Mouse (Mus musculus) CD4-positive, CD25-positive, alpha-beta regulatory T cell, adult 4 months (primary cell): ENCODE results near the gene Ccser1. TPM values are rescaled to one million over a fixed set of nuclear protein-coding genes. Genes with fewer than 3 reads are reported as not detected.
A peak's percentile ranks its signal among the peaks of the same experiment; 100 is the strongest.

Source experiments
- ATAC-seq: one replicate; pipeline ENCODE4 v1.8.0; 2017
- polyA plus RNA-seq, 2 experiments: library from polyadenylated mRNA; unstranded; fragments of 100-300 nt; shearing (Covaris generic); gene quantifications; one replicate each; pipeline ENCODE4 v1.2.1; 2017

The Ccser1 gene
- polyA plus RNA-seq: under 1 TPM in 1 of 2 experiments, not detected in 1; 0.28 TPM

GRCm38 (mm10) chr6:61179949-61180755, at the start of gene Ccser1:
Ccser1 (plus strand) TSS chr6:61180324.
- ATAC-seq: peak; percentile 64

GRCm38 (mm10) chr6:61136436-61136835, 43.7 kb upstream of the Ccser1 start:
- ATAC-seq: no peak

DNA sequence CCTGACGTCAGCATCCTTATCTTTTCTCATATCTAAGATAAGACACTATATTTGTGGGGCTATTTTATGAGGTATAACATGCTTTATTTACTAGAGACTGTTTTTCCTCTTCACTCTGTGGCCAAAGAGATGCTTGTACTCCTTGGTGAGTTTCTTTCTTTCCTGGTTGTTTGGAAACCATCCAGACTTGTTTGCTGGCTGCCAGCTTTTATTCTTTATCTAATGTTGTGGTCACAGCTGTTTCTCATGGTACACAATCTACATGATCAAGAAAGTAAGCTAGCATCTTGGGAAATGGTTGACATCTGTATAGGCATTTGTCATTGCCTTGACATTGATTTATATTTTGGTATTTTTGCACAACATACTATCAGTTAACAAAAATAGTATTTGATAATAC, 37.1 kb upstream of the Ccser1 start:
- ATAC-seq: no peak

- ATAC-seq: no peak
These were observed 27.2 kb upstream of the Ccser1 start for GRCm38 (mm10) chr6:61152924-61153323.

- no peak for ATAC-seq
These were observed 25.5 kb upstream of the Ccser1 start for GRCm38 (mm10) chr6:61154654-61155053.

DNA sequence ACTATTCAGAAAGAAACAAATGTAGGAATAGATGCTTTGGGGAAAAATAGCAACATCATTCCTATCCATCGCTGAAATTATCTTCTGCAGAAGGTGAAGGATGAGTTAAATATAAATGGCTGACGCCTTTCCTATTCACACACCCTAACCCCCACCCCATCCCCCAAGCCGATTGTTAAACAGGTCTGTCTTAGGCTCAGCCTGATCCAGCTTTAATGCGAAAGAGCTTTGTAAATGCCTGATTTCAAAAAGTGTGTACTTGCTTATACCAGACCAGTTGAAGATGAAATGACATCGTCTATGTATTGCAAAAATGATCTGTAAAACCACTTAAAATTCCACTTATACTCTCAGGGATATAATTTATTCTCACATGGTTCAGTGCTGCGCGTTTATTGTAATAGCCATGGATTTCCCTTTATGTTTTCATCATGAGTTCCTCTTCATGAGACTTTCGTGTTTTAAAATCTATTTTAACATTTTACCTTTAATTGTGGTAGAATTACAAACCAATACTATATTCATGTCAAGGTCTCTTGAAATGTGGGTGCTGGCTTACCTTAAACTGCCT, 25.0 kb upstream of the Ccser1 start:
- ATAC-seq: no peak

DNA sequence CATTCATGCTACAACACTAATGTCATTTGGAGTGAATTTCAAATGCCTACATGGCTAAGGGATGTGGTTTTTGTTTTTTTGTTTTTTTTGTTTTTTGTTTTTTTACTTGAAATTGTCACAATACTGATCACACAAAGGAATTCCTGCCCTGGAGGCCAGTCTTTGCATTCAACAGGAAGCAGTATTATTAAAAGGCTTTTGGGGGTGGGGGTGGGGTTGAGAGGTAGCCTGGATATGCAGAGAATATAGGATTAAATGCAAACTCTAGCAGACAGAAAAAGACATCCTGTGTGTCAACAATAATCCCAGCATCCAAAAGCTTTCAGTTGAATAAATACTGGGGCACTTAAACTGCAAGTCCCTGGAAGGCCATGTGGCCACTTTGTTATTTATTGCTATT, 24.4 kb upstream of the Ccser1 start:
- ATAC-seq: no peak

DNA sequence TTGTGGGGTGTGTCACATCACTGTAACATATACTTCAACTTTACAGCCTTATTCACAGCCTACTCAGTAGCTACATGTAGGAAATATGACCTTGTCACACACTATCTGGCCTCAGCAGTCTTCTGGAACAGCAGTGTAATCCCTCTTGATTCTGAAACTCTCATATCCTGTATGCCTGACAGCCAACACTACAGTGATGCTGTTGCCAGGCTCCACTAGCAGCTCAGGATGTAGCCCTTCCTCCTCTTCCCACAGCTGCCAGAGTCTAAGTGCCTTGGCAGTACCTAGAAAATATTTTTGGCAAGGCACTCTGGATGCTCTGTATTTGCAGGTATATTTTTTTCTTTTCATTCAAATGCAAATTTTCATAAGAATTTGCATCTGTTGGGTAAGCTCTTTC, 18.0 kb upstream of the Ccser1 start:
- no peak for ATAC-seq

- ATAC-seq: no peak
These were observed 13.2 kb upstream of the Ccser1 start for GRCm38 (mm10) chr6:61166891-61167290.

- no peak for ATAC-seq
These were observed 4.0 kb upstream of the Ccser1 start for GRCm38 (mm10) chr6:61176126-61176525.

DNA sequence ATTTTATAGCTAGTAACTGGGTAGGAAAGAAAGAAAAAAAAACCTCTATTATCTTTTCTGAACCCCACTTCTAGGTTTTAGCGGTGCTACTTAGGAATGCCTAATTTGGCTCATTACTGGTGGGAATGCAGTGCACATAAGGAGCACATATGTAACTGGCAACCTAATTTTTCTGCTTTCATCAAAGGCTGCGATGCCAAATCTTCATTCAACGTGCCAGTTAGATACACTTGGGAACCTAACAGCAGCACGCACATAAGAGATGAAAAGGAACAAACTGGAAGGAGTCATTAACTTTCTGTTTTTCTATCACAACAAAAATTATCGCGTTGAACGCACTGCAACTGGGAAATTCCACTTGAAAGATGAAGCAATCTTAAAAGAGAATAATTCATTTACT, 2.6 kb upstream of the Ccser1 start:
- no peak for ATAC-seq

DNA sequence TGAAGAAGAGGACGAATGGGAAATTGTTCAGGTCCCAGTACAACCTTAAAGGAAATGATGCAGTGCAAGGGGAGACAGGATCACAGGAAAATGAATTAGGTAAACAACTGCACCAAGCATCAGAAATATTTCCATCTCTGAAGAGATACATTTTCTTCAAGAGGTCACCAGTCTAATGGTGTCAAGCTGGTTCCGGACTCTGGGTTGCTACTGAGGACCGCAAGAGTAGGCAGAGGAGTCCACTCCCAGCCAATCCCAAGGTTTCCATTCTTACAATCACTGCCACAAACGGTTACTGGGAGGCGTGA, 529 bp upstream of the Ccser1 start:
- peak; percentile 17 for ATAC-seq

GRCm38 (mm10) chr6:61180756-61181191, 650 bp downstream of the Ccser1 start:
- peak; percentile 23 for ATAC-seq

- ATAC-seq: no peak
These were observed 8.9 kb downstream of the Ccser1 start for GRCm38 (mm10) chr6:61189029-61189428.

GRCm38 (mm10) chr6:61191597-61192386, 11.7 kb downstream of the Ccser1 start:
- ATAC-seq: no peak

DNA sequence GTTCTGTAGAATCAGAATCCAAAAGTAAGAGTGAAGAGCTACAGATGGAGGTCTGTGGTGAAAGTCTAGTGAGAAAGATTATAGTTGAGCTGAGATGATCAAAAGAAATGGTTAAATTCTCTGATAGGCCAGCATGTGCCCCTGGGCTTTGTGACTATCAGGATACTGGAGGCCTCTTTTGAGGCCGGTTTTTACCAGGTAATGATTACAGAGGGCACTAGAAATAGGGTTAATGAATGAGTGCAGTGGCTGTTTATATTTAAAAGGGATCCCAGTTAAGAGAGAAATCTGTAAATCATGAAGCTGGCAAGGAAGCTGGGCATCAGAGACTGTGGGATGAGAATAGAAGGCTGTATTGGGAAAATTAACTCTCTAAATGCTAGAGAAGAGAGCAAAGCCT, 23.2 kb downstream of the Ccser1 start:
- ATAC-seq: no peak

GRCm38 (mm10) chr6:61206042-61206441, 25.9 kb downstream of the Ccser1 start:
- no peak for ATAC-seq

DNA sequence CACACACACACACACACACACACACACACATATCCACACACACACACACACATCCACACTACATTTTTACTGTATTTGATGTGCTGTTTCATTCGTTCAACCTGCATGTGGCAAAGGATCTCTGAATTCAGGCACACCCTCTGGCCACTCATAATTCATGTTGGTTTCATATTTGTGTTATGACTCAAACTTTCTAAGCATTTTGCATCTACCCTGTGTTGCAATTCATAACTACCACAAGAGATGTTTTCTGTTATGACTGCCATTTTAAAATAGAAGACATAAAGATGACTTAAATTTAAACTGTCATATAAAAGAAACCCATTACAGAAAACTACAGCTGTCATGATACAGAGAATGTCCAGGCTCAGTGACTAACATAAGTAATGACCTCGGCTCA, 26.5 kb downstream of the Ccser1 start:
- no peak for ATAC-seq

- no peak for ATAC-seq
These were observed 30.1 kb downstream of the Ccser1 start for GRCm38 (mm10) chr6:61210061-61210737.

DNA sequence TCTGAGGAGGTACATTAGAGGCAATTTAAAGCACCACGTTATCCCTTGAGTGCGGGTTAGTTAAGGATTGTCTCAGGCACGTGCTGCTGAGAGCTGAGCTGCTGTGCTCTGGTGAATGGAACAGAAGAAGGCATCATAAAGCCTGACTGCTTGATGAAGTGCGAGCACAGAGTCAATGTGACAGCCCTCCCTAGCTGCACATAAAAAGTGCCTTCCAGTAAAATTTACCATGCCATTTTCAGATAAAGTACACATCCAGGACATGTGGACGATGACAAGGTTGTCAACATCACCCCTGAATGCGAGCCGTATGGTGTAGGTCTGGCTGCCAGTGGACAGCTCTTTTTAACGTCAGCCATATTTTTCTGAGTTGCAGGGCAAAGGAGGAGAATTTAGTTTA, 35.6 kb downstream of the Ccser1 start:
- ATAC-seq: no peak

DNA sequence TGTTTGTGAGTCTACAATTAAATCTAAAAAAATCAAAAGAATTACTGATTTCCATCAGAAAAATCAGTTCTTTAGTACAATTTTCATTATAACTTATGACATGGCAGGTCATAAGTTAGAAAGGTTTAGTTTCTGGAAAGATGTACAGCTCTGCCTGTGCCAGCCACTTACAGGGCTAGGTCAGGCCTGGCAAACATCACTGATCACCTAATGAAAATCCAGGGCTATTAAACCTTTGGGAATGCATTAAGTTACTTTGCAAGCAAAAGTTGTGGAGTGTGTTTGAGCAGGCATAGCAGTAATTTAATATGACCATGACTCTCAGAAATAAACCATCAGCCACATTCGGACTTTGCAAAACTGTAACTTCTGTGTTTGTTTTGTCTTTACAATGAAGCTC, 36.4 kb downstream of the Ccser1 start:
- no peak for ATAC-seq

- ATAC-seq: no peak
These were observed 37.6 kb downstream of the Ccser1 start for GRCm38 (mm10) chr6:61217717-61218116.

- ATAC-seq: no peak
These were observed 43.4 kb downstream of the Ccser1 start for GRCm38 (mm10) chr6:61223563-61223962.
